9 mouse cellular contexts compared by ENCODE assay signal in the genomic region with DNA sequence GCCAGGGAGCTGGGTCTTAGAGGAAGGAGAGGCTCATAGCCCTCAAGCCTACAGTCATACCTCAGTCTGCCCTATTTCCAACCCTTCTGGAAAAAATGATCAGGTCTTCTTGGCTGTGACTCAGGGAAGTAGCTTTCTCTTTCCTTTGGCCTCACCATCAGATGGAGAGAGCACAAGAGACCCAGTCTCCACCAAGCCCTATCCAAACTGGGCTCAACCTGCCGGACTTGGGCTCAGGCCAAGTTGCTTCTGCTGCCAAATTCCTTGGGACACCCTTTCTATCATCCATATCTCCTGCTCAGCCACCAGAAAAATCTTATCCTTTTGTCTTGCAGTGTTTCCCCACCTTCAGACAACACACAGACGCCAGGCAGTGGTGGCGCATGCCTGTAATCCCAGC. TPM values are rescaled to one million over a fixed set of nuclear protein-coding genes. Genes with fewer than 3 reads are reported as not detected.
DNase-seq lines count a peak whose midpoint lies in the region; ATAC-seq lines count a peak whose summit lies in the region.
"Had no signal": no experiment of that assay in that cellular context is flagged by ENCODE, and none has a peak within 500 bp of the region (broad histone marks: within the 10 kb centered on the region; RNA-seq: fewer than 3 reads in every experiment).

No protein-coding gene starts in this region.

- H3K4me3 ChIP-seq in megakaryocyte, embryonic 14.5 days (replicated peaks): peak overlapping the region; percentile 64
- H3K4me3 ChIP-seq in intestine, embryonic 14.5 days (ENCODE audit: low read depth, low read length): no peak overlapping the region
- H3K4me3 ChIP-seq in stomach, embryonic 14.5 days (ENCODE audit: low read depth, low read length): no peak overlapping the region
- H3K4me3 ChIP-seq: liver, embryonic 15.5 days had no signal

- H3K27ac ChIP-seq in intestine, embryonic 14.5 days (ENCODE audit: low read depth): peak overlapping the region; percentile 0; the same call in 1 of the 2 replicates
- H3K27ac ChIP-seq in stomach, embryonic 14.5 days (ENCODE audit: low read length): peak overlapping the region; percentile 89; the same call in 1 of the 2 replicates
- H3K27ac ChIP-seq: liver, embryonic 15.5 days had no signal

- H3K4me2 ChIP-seq in intestine, embryonic 14.5 days (ENCODE audit: low read length): no peak overlapping the region
- H3K4me2 ChIP-seq in stomach, embryonic 14.5 days (replicated peaks; ENCODE audit: low read depth, low read length): no peak overlapping the region
- H3K4me2 ChIP-seq: liver, embryonic 15.5 days had no signal

- DNase-seq in adrenal gland, adult (ENCODE audit: inconsistent age in 2 of 2, low spot score in 1 of 2): peak; percentile 53 to 73
- no peak for DNase-seq in adrenal gland, adult 8-10 months
- DNase-seq in intestine, embryonic 14.5 days (ENCODE audit: low spot score): no peak
- DNase-seq in embryo, embryonic 10.5 days (ENCODE audit: low spot score): no peak
- no peak for DNase-seq in right cerebral cortex, adult 18-20 months

- no peaks in the 10 kb centered on the region for H3K9me3 ChIP-seq in megakaryocyte, embryonic 14.5 days
- no peaks in the 10 kb centered on the region for H3K9me3 ChIP-seq in intestine, embryonic 14.5 days (ENCODE audit: control insufficient read depth, low read length)
- H3K9me3 ChIP-seq in stomach, embryonic 14.5 days (ENCODE audit: control insufficient read depth, low read depth, low read length): no peaks in the 10 kb centered on the region
- H3K9me3 ChIP-seq: liver, embryonic 15.5 days had no signal

- peaks cover 57% of the 10 kb centered on the region for H3K27me3 ChIP-seq in megakaryocyte, embryonic 14.5 days (replicated peaks)
- H3K27me3 ChIP-seq in intestine, embryonic 14.5 days (replicated peaks; ENCODE audit: control insufficient read depth, insufficient read depth, low read length): no peaks in the 10 kb centered on the region
- H3K27me3 ChIP-seq in stomach, embryonic 14.5 days (ENCODE audit: control insufficient read depth, insufficient read depth, low read length): no peaks in the 10 kb centered on the region

- no peaks in the 10 kb centered on the region for H3K36me3 ChIP-seq in megakaryocyte, embryonic 14.5 days (replicated peaks; ENCODE audit: low read length)
- H3K36me3 ChIP-seq in intestine, embryonic 14.5 days (ENCODE audit: control insufficient read depth, insufficient read depth, low read length): no peaks in the 10 kb centered on the region
- H3K36me3 ChIP-seq in stomach, embryonic 14.5 days (ENCODE audit: control insufficient read depth, insufficient read depth, low read length): no peaks in the 10 kb centered on the region
- H3K36me3 ChIP-seq: liver, embryonic 15.5 days had no signal

- ATAC-seq in megakaryocyte, adult 5-6 weeks (ENCODE audit: poor library complexity, severe bottlenecking): no peak
- no peak for ATAC-seq in intestine, embryonic 14.5 days (replicated peaks; ENCODE audit: low FRiP score, low TSS enrichment, low read depth)
- ATAC-seq in stomach, embryonic 14.5 days (ENCODE audit: insufficient number of reproducible peaks, insufficient read depth, low FRiP score, low read depth): no peak

- peaks cover 62% of the 10 kb centered on the region for H3K4me1 ChIP-seq in megakaryocyte, embryonic 14.5 days
- H3K4me1 ChIP-seq in intestine, embryonic 14.5 days (replicated peaks; ENCODE audit: control insufficient read depth, insufficient read depth, low read length): peaks cover 11% of the 10 kb centered on the region
- H3K4me1 ChIP-seq in stomach, embryonic 14.5 days (ENCODE audit: control insufficient read depth, insufficient read depth, low read length): peaks cover 17% of the 10 kb centered on the region; the same call in 1 of the 2 replicates

- no peak overlapping the region for H3K9ac ChIP-seq in intestine, embryonic 14.5 days (ENCODE audit: low read length)
- no peak overlapping the region for H3K9ac ChIP-seq in stomach, embryonic 14.5 days (replicated peaks; ENCODE audit: low read depth, low read length)
- H3K9ac ChIP-seq: liver, embryonic 15.5 days had no signal

- 80% methylated on average over 3 of the region's 3 CpGs for WGBS in intestine, embryonic 14.5 days
- 75% methylated on average over 3 of the region's 3 CpGs for WGBS in stomach, embryonic 14.5 days

RNA-seq across cellular contexts. Expression of a gene that starts 1.4 kb away (rescaled TPM):
- total RNA-seq in adrenal gland, adult 8-10 months (2022): 1 to 10 TPM; 3.2 to 6.9 (median 4.7) TPM
- polyA plus RNA-seq in megakaryocyte, embryonic 14.5 days (2012; ENCODE audit: insufficient read depth, low replicate concordance): 0.41 and 1.4 TPM in 2 replicates
- total RNA-seq in megakaryocyte, adult 5-6 weeks (2015): not detected in 2 replicates
- 0.20 TPM in 1 of 2 replicates, not detected in the other for total RNA-seq in megakaryocyte, adult 5-6 weeks (2017)
- 16.4 and 16.6 TPM in 2 replicates for polyA plus RNA-seq in intestine, embryonic 14.5 days (2014; fragmentation: Nextera tagmentation; extraction: Ambion mirVana)
- polyA plus RNA-seq in stomach, embryonic 14.5 days (2014; fragmentation: Nextera tagmentation; extraction: Ambion mirVana): 26.8 and 28.4 TPM in 2 replicates

RNA-seq across cellular contexts. Expression of a gene that starts 9.8 kb away (rescaled TPM):
- total RNA-seq in adrenal gland, adult 8-10 months (2022): 1 to 10 TPM in 1 of 4 experiments, under 1 TPM in 3; 0.17 to 1.0 (median 0.62) TPM
- 0.04 TPM in 1 of 2 replicates, not detected in the other for polyA plus RNA-seq in megakaryocyte, embryonic 14.5 days (2012; ENCODE audit: insufficient read depth, low replicate concordance)
- total RNA-seq in megakaryocyte, adult 5-6 weeks (2015): 0.07 TPM in 1 of 2 replicates, not detected in the other
- not detected in 2 replicates for total RNA-seq in megakaryocyte, adult 5-6 weeks (2017)
- polyA plus RNA-seq in intestine, embryonic 14.5 days (2014; fragmentation: Nextera tagmentation; extraction: Ambion mirVana): 0.55 and 0.69 TPM in 2 replicates
- 0.54 and 0.81 TPM in 2 replicates for polyA plus RNA-seq in stomach, embryonic 14.5 days (2014; fragmentation: Nextera tagmentation; extraction: Ambion mirVana)

RNA-seq across cellular contexts. Expression of a gene that starts 14.4 kb away (rescaled TPM):
- total RNA-seq in adrenal gland, adult 8-10 months (2022): not detected
- polyA plus RNA-seq in megakaryocyte, embryonic 14.5 days (2012; ENCODE audit: insufficient read depth, low replicate concordance): not detected in 2 replicates
- not detected in 2 replicates for total RNA-seq in megakaryocyte, adult 5-6 weeks (2015)
- total RNA-seq in megakaryocyte, adult 5-6 weeks (2017): not detected in 2 replicates
- polyA plus RNA-seq in intestine, embryonic 14.5 days (2014; fragmentation: Nextera tagmentation; extraction: Ambion mirVana): not detected in 2 replicates
- polyA plus RNA-seq in stomach, embryonic 14.5 days (2014; fragmentation: Nextera tagmentation; extraction: Ambion mirVana): 0.38 and 0.46 TPM in 2 replicates

RNA-seq across cellular contexts. Expression of a gene that starts 15.0 kb away (rescaled TPM):
- 10 to 100 TPM; 69.5 to 90.1 (median 77.6) TPM for total RNA-seq in adrenal gland, adult 8-10 months (2022)
- 11.3 and 20.5 TPM in 2 replicates for polyA plus RNA-seq in megakaryocyte, embryonic 14.5 days (2012; ENCODE audit: insufficient read depth, low replicate concordance)
- total RNA-seq in megakaryocyte, adult 5-6 weeks (2015): 13.5 and 14.1 TPM in 2 replicates
- total RNA-seq in megakaryocyte, adult 5-6 weeks (2017): 17.8 and 22.9 TPM in 2 replicates
- polyA plus RNA-seq in intestine, embryonic 14.5 days (2014; fragmentation: Nextera tagmentation; extraction: Ambion mirVana): 134 and 136 TPM in 2 replicates
- 89.1 and 90.9 TPM in 2 replicates for polyA plus RNA-seq in stomach, embryonic 14.5 days (2014; fragmentation: Nextera tagmentation; extraction: Ambion mirVana)

RNA-seq across cellular contexts. Expression of a gene that starts 26.8 kb away (rescaled TPM):
- 100 to 1,000 TPM; 102 to 144 (median 126) TPM for total RNA-seq in adrenal gland, adult 8-10 months (2022)
- polyA plus RNA-seq in megakaryocyte, embryonic 14.5 days (2012; ENCODE audit: insufficient read depth, low replicate concordance): 10.2 and 29.9 TPM in 2 replicates
- 131 and 139 TPM in 2 replicates for total RNA-seq in megakaryocyte, adult 5-6 weeks (2015)
- 49.5 and 50.2 TPM in 2 replicates for total RNA-seq in megakaryocyte, adult 5-6 weeks (2017)
- 237 and 246 TPM in 2 replicates for polyA plus RNA-seq in intestine, embryonic 14.5 days (2014; fragmentation: Nextera tagmentation; extraction: Ambion mirVana)
- polyA plus RNA-seq in stomach, embryonic 14.5 days (2014; fragmentation: Nextera tagmentation; extraction: Ambion mirVana): 209 and 211 TPM in 2 replicates

Comparison
In these comparisons a context has a peak if more than half of its experiments do, and no peak if none do; other contexts are left out.
1. DNase-seq: peak in adrenal gland, adult (2 of 2); none in adrenal gland, adult 8-10 months (single experiment), intestine, embryonic 14.5 days (single experiment), embryo, embryonic 10.5 days (single experiment) and right cerebral cortex, adult 18-20 months (single experiment).